Mouse (Mus musculus): ENCODE measurements at regions not wholly inside any gene's neighbourhood (a gene's known extent, or its start where the extent isn't known, plus 50 kb on each side); places are given as distances from the start of the nearest gene placed in this dataset.
A peak's percentile ranks its signal among the peaks of the same experiment; 100 is the strongest.

GRCm38 (mm10) chr13:111984081-111984574 lies 175.3 kb upstream of the Map3k1 start:
- Histone ChIP-seq H3K27me3 (replicated peaks) (no peaks in the 10 kb centered on the region), H3K36me3 (no peaks in the 10 kb centered on the region), H3K9me3 (replicated peaks) (no peaks in the 10 kb centered on the region), H3K4me1 (peaks cover 14% of the 10 kb centered on the region), H3K4me2 (no peak overlapping the region), H3K4me3 (replicated peaks) (no peak overlapping the region), H3K27ac (replicated peaks) (no peak overlapping the region), H3K9ac (replicated peaks) (no peak overlapping the region)
- ATAC-seq (ENCODE audit: low FRiP score), result no peak
- WGBS, result 75% methylated on average over 10 of the region's 10 CpGs

- H3K27ac ChIP-seq (replicated peaks), result no peak overlapping the region
- H3K9ac ChIP-seq (replicated peaks), result no peak overlapping the region
- H3K36me3 ChIP-seq, result no peaks in the 10 kb centered on the region
- no peak for ATAC-seq (ENCODE audit: low FRiP score)
- H3K9me3 ChIP-seq (replicated peaks), result no peaks in the 10 kb centered on the region
- no peak overlapping the region for H3K4me3 ChIP-seq (replicated peaks)
- 84% methylated on average over 5 of the region's 5 CpGs for WGBS
- no peak overlapping the region for H3K4me2 ChIP-seq
- H3K4me1 ChIP-seq, result 0 out of 2 replicates have a peak, but pooled peaks cover 2% of the 10 kb centered on the region
- no peaks in the 10 kb centered on the region for H3K27me3 ChIP-seq (replicated peaks)
Observed at GRCm38 (mm10) chr13:111985406-111985805, 176.6 kb upstream of the Map3k1 start.

- Histone ChIP-seq H3K9ac (replicated peaks) (no peak overlapping the region), H3K9me3 (replicated peaks) (no peaks in the 10 kb centered on the region), H3K27me3 (replicated peaks) (no peaks in the 10 kb centered on the region), H3K4me1 (0 out of 2 replicates have a peak, but pooled peaks cover 2% of the 10 kb centered on the region), H3K4me2 (no peak overlapping the region), H3K27ac (replicated peaks) (no peak overlapping the region), H3K36me3 (no peaks in the 10 kb centered on the region), H3K4me3 (replicated peaks) (no peak overlapping the region)
- WGBS, result 89% methylated on average over 15 of the region's 15 CpGs
- ATAC-seq (ENCODE audit: low FRiP score), result no peak
Observed at GRCm38 (mm10) chr13:111986681-111987080, 177.9 kb upstream of the Map3k1 start.

- Histone ChIP-seq H3K4me2 (no peak overlapping the region), H3K4me1 (0 out of 2 replicates have a peak, but pooled peaks cover 2% of the 10 kb centered on the region), H3K36me3 (no peaks in the 10 kb centered on the region), H3K9me3 (replicated peaks) (no peaks in the 10 kb centered on the region), H3K9ac (replicated peaks) (no peak overlapping the region), H3K4me3 (replicated peaks) (no peak overlapping the region), H3K27ac (replicated peaks) (no peak overlapping the region), H3K27me3 (replicated peaks) (no peaks in the 10 kb centered on the region)
- 93% methylated on average over 3 of the region's 3 CpGs for WGBS
- no peak for ATAC-seq (ENCODE audit: low FRiP score)
Observed at GRCm38 (mm10) chr13:111987420-111987819, 178.6 kb upstream of the Map3k1 start.

- Histone ChIP-seq H3K27me3 (replicated peaks) (no peaks in the 10 kb centered on the region), H3K4me2 (no peak overlapping the region), H3K36me3 (no peaks in the 10 kb centered on the region), H3K4me1 (no peaks in the 10 kb centered on the region), H3K9me3 (replicated peaks) (no peaks in the 10 kb centered on the region), H3K27ac (replicated peaks) (no peak overlapping the region), H3K4me3 (replicated peaks) (no peak overlapping the region), H3K9ac (replicated peaks) (no peak overlapping the region)
- WGBS, result 17% methylated on average over 11 of the region's 11 CpGs
- ATAC-seq (ENCODE audit: low FRiP score), result no peak
Observed at GRCm38 (mm10) chr13:111990913-111991534, 182.2 kb upstream of the Map3k1 start.

- H3K27ac ChIP-seq (replicated peaks), result no peak overlapping the region
- no peak for ATAC-seq (ENCODE audit: low FRiP score)
- H3K9ac ChIP-seq (replicated peaks), result no peak overlapping the region
Observed at GRCm38 (mm10) chr13:111992075-111992847, 183.5 kb upstream of the Map3k1 start.

GRCm38 (mm10) chr13:111994862-111995490 lies 186.2 kb upstream of the Map3k1 start:
- no peak overlapping the region for H3K4me3 ChIP-seq (replicated peaks)
- no peak overlapping the region for H3K27ac ChIP-seq (replicated peaks)
- H3K9me3 ChIP-seq (replicated peaks), result no peaks in the 10 kb centered on the region
- H3K4me1 ChIP-seq, result peaks cover 4% of the 10 kb centered on the region; the same call in 1 of the 2 replicates
- no peak overlapping the region for H3K9ac ChIP-seq (replicated peaks)
- WGBS, result 88% methylated on average over 5 of the region's 5 CpGs
- no peak for ATAC-seq (ENCODE audit: low FRiP score)
- H3K36me3 ChIP-seq, result no peaks in the 10 kb centered on the region
- no peak overlapping the region for H3K4me2 ChIP-seq
- no peaks in the 10 kb centered on the region for H3K27me3 ChIP-seq (replicated peaks)

More at GRCm38 (mm10) chr13:111992075-111992847, 183.5 kb upstream of the Map3k1 start:
- Histone ChIP-seq H3K4me1 (peaks cover 4% of the 10 kb centered on the region; the same call in 1 of the 2 replicates), H3K27me3 (replicated peaks) (no peaks in the 10 kb centered on the region), H3K4me3 (replicated peaks) (no peak overlapping the region), H3K9me3 (replicated peaks) (no peaks in the 10 kb centered on the region), H3K36me3 (no peaks in the 10 kb centered on the region), H3K4me2 (no peak overlapping the region)
- 79% methylated on average over 9 of the region's 9 CpGs for WGBS

- Histone ChIP-seq H3K4me2 (no peak overlapping the region), H3K4me3 (replicated peaks) (no peak overlapping the region), H3K9me3 (replicated peaks) (no peaks in the 10 kb centered on the region), H3K27me3 (replicated peaks) (no peaks in the 10 kb centered on the region), H3K9ac (replicated peaks) (no peak overlapping the region), H3K4me1 (peaks cover 10% of the 10 kb centered on the region), H3K27ac (replicated peaks) (no peak overlapping the region), H3K36me3 (no peaks in the 10 kb centered on the region)
- 78% methylated on average over 6 of the region's 6 CpGs for WGBS
- ATAC-seq (ENCODE audit: low FRiP score), result no peak
Observed at GRCm38 (mm10) chr13:111995716-111996115, 186.9 kb upstream of the Map3k1 start.

- H3K36me3 ChIP-seq, result no peaks in the 10 kb centered on the region
- 42% methylated on average over 11 of the region's 11 CpGs for WGBS
- H3K27me3 ChIP-seq (replicated peaks), result no peaks in the 10 kb centered on the region
- no peaks in the 10 kb centered on the region for H3K9me3 ChIP-seq (replicated peaks)
- no peak overlapping the region for H3K4me2 ChIP-seq
- no peak overlapping the region for H3K4me3 ChIP-seq (replicated peaks)
- H3K9ac ChIP-seq (replicated peaks), result no peak overlapping the region
- H3K27ac ChIP-seq (replicated peaks), result no peak overlapping the region
- ATAC-seq (ENCODE audit: low FRiP score), result peak; percentile 60
- H3K4me1 ChIP-seq, result peaks cover 21% of the 10 kb centered on the region
Observed at GRCm38 (mm10) chr13:111996910-111997309, 188.1 kb upstream of the Map3k1 start.

GRCm38 (mm10) chr13:111997980-111998945 lies 189.5 kb upstream of the Map3k1 start:
- H3K9me3 ChIP-seq (replicated peaks), result no peaks in the 10 kb centered on the region
- WGBS, result 77% methylated on average over 11 of the region's 11 CpGs
- H3K9ac ChIP-seq (replicated peaks), result no peak overlapping the region
- no peak overlapping the region for H3K4me3 ChIP-seq (replicated peaks)
- no peaks in the 10 kb centered on the region for H3K36me3 ChIP-seq
- H3K4me2 ChIP-seq, result no peak overlapping the region
- no peak for ATAC-seq (ENCODE audit: low FRiP score)
- no peaks in the 10 kb centered on the region for H3K27me3 ChIP-seq (replicated peaks)
- no peak overlapping the region for H3K27ac ChIP-seq (replicated peaks)
- peaks cover 29% of the 10 kb centered on the region for H3K4me1 ChIP-seq

Measured in neural tube, embryonic 15.5 days (tissue).